Mouse (Mus musculus) left cerebral cortex, adult 18-20 months (tissue): ENCODE results near the gene Tmem203. TPM values are rescaled to one million over a fixed set of nuclear protein-coding genes. Genes with fewer than 3 reads are reported as not detected.
A peak's percentile ranks its signal among the peaks of the same experiment; 100 is the strongest.

Experiments used
- DNase-seq, 2 experiments: peaks; one replicate each; pipeline ENCODE4 v3.0.0; 2021 to 2022; ENCODE audit warnings: low spot score in 2 of 2, mixed read lengths in 1 of 2
- long read RNA-seq, 2 experiments: library from polyadenylated mRNA; stranded (forward); transcript quantifications; one replicate each; pipeline ENCODE4 v2.0.0; 2021
- total RNA-seq, 2 experiments: library from RNA; stranded (reverse); gene quantifications; 2 replicates each; pipeline ENCODE4 v1.2.3; 2021

Gene Tmem203
- 10 to 100 TPM; 31.8 to 37.8 TPM for total RNA-seq
- long read RNA-seq, experiment 1, transcript Tmem203-201 (1 exons, 854 nt) = major isoform, 33 of 36 reads
- long read RNA-seq, experiment 1, partial matches to known transcripts = 0 of 36 reads
- long read RNA-seq, experiment 1, other reads (novel, unspliced or antisense) = 3 of 36 reads
- long read RNA-seq, experiment 2, transcript Tmem203-201 (1 exons, 854 nt) = major isoform, 12 of 12 reads
- long read RNA-seq, experiment 2, partial matches to known transcripts = 0 of 12 reads
- long read RNA-seq, experiment 2, other reads (novel, unspliced or antisense) = 0 of 12 reads

GRCm38 (mm10) chr2:25255284-25255779 lies at the start of gene Tmem203:
Gene Tmem203, plus strand, starts transcription at chr2:25255439.
- peak; percentile 89 for DNase-seq

- no peak for DNase-seq
These were observed 47.6 kb upstream of the Tmem203 start for GRCm38 (mm10) chr2:25207593-25207992.

- peak in 1 of 2 experiments; percentile 26 for DNase-seq
These were observed 44.6 kb upstream of the Tmem203 start for GRCm38 (mm10) chr2:25210686-25211085.

DNA sequence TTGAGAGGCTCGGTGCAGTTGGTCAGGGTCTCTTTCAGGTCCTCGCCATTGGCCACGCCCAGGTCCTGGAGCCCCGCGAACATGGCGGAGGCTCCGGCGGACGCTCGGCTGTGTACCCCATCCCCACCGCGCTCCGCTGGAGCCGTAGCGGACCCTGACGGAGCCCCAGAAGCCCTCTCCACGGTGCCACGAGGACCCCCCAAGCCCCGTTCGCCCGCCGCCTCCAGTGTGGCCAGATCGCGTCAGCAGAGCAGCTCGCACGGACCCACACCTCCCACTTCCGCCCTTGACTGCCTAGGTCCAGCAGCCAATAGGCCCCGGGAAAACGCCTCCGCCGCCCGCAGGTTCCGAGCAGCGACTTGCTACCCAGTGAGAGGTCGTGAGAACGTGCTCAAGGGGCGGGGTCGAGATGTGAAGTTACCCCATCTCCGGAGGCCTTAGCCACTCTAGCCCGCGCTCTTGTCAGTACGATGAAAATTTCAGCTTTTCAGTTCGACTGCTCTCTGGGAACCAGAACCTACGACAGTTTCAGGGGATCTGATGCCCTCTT lies 44.0 kb upstream of the Tmem203 start, which contains the start of gene Nelfb:
Gene Nelfb, minus strand, starts transcription at position 369 of the 550 bp plus-strand sequence.
- DNase-seq = peak; percentile 76 to 88

DNA sequence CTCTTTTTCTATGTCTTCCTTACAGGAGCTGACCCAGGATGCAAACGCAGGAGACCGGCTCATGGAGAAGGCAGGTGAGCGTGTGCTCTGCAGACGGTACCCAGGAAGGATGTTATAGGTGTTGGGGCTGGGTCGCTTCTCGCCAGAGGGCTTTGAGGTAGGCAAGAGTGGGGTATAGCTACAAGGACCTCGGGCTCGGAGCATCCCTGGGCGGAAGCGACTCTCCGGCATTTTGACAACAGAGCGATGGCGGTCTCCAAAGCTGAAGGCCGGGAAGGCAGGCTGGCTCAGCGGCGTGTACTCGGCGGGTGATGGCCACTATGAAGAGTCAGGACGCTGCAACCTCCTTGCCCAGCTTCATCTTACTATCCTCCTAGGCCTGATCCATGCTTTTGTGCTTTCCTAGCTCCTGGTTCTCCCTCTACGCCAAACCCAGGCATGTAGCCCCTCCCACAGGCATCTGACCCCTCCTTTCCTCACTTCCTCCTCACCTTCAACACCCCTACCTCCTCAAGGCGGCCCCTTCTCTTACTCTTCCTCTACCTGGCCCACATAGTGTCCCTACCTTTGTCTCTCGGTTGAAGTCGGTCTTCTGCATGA lies 41.9 kb upstream of the Tmem203 start:
- DNase-seq = no peak

DNA sequence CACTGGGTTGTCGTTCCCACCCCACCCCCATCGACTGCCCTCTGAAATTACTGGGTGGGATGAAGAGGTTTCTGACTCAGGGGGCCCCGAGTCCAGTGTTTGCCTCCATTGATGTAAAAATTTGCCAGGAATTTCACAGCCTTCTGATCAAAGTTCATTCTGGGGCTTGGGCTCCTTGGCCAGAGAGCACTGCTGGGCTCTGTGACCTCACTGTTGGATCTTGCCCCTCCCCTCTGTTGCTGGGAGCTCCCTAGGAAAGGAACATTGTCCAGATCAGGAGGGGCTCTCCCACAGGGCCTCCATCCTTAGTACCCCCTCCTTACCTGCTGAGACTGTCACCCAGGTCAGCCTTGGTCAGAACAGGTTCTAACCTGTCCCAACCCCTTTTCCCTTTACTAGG lies 40.8 kb upstream of the Tmem203 start, which contains the start of gene Stpg3:
Gene Stpg3, minus strand, starts transcription at position 194 of the 400 bp plus-strand sequence.
- no peak for DNase-seq

GRCm38 (mm10) chr2:25217666-25218065 lies 37.6 kb upstream of the Tmem203 start:
- no peak for DNase-seq

GRCm38 (mm10) chr2:25218445-25218844 lies 36.8 kb upstream of the Tmem203 start, which contains the start of gene Fam166a:
Gene Fam166a, plus strand, starts transcription at chr2:25218745.
- DNase-seq = no peak

DNA sequence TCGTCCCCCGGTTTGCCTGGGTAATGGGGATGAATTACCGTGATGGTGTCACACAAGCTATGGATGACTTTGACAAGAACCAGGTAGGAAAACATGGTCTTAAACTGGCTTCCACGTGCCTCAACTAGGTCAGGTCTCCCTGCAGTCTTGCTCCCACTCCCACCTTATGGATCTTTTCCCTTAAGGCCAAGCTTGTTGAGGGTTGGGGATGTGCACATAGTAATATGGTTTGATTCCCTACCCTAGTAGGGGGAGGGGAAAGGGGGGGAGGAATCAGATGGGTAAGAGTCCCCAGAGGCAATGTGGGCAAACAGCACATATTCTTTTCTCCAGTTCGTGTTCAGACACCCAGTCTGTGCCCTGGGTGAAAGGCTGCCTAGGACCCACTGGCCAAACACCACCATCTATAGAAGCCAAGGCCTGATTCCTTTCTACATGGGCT lies 33.9 kb upstream of the Tmem203 start:
- DNase-seq = no peak

GRCm38 (mm10) chr2:25223681-25224491 lies 31.4 kb upstream of the Tmem203 start:
- DNase-seq = peak; percentile 74 to 77

DNA sequence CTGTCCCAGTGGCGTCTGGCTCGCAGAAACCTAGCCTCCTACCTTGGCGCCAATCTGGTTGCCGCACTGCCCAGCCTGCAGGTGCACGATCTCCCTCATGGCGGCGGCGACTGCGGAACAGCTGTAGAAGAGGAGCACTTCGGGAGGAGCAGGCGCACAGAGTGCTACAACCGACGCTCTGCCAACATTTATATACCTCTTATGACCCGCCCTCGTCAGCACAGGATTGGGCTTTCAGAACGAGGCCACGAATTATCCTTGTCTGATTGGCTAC lies 30.8 kb upstream of the Tmem203 start, which contains the start of gene Tubb4b:
Gene Tubb4b, minus strand, starts transcription at position 211 of the 274 bp plus-strand sequence.
- DNase-seq = no peak

- peak; percentile 95 to 98 for DNase-seq
These were observed 30.2 kb upstream of the Tmem203 start for GRCm38 (mm10) chr2:25224766-25225752.

DNA sequence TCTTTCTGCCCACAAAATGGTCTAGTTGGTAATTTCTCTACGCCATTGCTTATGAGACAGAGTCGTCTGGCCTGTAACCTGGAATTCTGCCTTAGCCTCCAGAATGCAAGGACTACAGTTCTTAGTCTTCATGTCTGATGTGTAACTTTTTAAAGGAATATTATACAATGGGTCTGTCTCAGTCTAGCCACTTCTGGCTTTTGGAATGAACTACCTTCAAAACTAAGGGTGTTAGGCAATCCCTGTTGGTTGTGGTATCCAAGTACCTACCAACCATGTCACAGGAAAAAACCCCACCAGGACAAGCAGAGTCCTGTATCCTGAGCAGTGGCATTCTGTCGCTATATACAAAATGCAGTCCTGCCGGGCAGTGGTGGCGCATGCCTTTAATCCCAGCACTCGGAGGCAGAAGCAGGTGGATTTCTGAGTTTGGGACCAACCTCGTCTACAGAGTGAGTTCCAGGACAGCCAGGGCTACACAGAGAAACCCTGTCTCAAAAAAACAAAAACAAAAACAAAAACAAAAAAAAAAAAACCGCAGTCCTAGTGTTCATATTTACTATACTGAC lies 29.3 kb upstream of the Tmem203 start:
- DNase-seq = no peak

- no peak for DNase-seq
These were observed 28.4 kb upstream of the Tmem203 start for GRCm38 (mm10) chr2:25226864-25227263.

- no peak for DNase-seq
These were observed 27.8 kb upstream of the Tmem203 start for GRCm38 (mm10) chr2:25227406-25227805.

- DNase-seq = peak; percentile 79 to 81
These were observed 26.8 kb upstream of the Tmem203 start for GRCm38 (mm10) chr2:25228431-25228889.

DNA sequence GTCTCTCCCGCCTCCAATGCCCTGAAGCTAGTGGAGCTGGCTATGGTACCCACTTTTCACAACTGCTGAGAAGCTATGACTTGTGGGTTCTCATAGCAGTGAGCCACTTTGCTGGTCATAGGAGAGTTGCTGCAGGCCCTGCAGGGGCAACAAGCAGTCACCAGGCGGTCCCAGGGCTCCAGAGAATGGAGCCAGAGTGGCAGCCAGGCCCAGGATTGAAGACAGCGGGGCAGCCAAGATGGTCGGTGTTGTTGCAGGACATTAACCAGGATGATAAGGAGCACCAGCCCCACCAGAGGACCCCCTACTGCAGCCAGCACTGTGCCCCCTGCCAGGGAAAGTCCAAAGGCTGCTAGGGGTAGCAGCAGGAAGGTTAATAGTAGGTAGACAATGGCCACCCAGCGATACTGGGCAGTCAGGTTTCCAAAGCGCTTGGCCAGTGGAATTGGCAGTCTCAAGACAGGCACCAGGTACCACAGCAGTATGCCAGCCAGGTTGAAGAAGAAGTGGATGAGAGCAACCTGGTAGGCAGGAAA lies 26.2 kb upstream of the Tmem203 start:
- no peak for DNase-seq

DNA sequence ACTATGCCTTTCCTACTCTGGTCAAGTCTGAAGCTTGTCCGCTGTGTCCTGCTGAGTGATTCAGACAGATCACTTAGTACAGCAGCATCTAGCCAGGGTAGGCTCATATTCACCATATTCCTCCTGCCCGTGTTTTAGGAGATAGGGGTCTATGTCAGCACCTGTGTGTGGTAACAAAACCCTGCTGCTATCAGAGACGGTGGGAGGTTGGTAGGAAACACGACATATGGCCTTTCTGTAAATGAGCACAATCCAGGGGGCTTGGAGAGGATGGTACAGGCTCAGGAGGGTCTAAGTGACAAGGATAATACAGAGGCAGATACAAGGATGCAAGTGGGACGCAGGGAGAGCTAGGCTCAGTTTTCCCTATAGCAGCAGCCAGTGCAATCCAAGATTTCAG lies 25.7 kb upstream of the Tmem203 start:
- no peak for DNase-seq

DNA sequence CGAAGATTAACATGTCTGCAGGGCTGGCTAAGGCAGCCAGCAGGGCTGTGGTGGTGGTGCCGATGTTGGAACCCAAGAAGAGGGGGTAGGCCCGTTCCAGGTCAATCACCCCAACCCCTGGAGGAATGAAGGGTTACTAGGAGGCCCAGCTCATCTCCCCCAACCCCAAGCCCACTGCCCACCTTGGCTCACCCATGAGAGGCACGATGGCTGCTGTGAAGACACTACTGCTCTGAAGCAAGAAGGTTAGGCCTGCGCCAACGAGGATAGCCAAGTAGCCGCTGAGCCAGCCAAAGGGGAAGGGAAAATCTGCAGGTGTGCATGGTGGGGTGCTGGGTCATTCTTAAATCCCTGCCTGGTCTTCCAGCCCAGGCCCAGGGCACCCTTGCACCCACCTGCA lies 24.7 kb upstream of the Tmem203 start:
- DNase-seq = no peak
